In genomic region chrX:81070804-81071461, GRCm38 (mm10) we compare ENCODE assay signal across 8 mouse cellular contexts. TPM values are rescaled to one million over a fixed set of nuclear protein-coding genes. Genes with fewer than 3 reads are reported as not detected.
A peak's percentile ranks its signal among the peaks of the same experiment; 100 is the strongest.
DNase-seq lines count a peak whose midpoint lies in the region; ATAC-seq and TF ChIP-seq lines count a peak whose summit lies in the region.

No protein-coding gene starts in this region.

- H3K9me3 ChIP-seq in ES-E14 (ENCODE audit: control insufficient read depth, insufficient read depth, low read depth, low read length) = no peaks in the 10 kb centered on the region
- H3K9me3 ChIP-seq in embryonic facial prominence, embryonic 12.5 days = no peaks in the 10 kb centered on the region
- H3K9me3 ChIP-seq in heart, embryonic 12.5 days (replicated peaks) = no peaks in the 10 kb centered on the region
- H3K9me3 ChIP-seq in limb, embryonic 11.5 days (ENCODE audit: control insufficient read depth, low read length) = no peaks in the 10 kb centered on the region

- peak overlapping the region; percentile 43 for H3K4me2 ChIP-seq in embryonic facial prominence, embryonic 12.5 days (replicated peaks)
- peak overlapping the region; percentile 70 for H3K4me2 ChIP-seq in heart, embryonic 12.5 days
- H3K4me2 ChIP-seq in limb, embryonic 11.5 days (ENCODE audit: low read depth, severe bottlenecking) = peak overlapping the region; percentile 36
- H3K4me2 ChIP-seq in myocyte (ENCODE audit: low read depth) = peak overlapping the region; percentile 32

- peak; percentile 14 for ATAC-seq in frontal cortex, adult (ENCODE audit: low TSS enrichment)
- ATAC-seq in embryonic facial prominence, embryonic 12.5 days (ENCODE audit: insufficient number of reproducible peaks, insufficient read depth, low FRiP score, low TSS enrichment) = peak; percentile 80
- ATAC-seq in heart, embryonic 12.5 days (ENCODE audit: insufficient number of reproducible peaks, low FRiP score) = peak; percentile 36; the same call in 1 of the 2 replicates
- peak; percentile 63 for ATAC-seq in limb, embryonic 11.5 days (ENCODE audit: insufficient number of reproducible peaks, low FRiP score, low TSS enrichment, low read depth)

- WGBS in embryonic facial prominence, embryonic 12.5 days = 10% methylated on average over 36 of the region's 45 CpGs
- 7% methylated on average over 42 of the region's 45 CpGs for WGBS in heart, embryonic 12.5 days
- WGBS in limb, embryonic 11.5 days = 11% methylated on average over 42 of the region's 45 CpGs

- in situ Hi-C loops in ES-E14 (cut with MboI; ENCODE audit: low sequenced_read_pairs in 2 of 2, unreplicated experiment in 2 of 2) = no loop called here

- H3ac ChIP-seq in myocyte (ENCODE audit: control insufficient read depth, insufficient read length) = peak overlapping the region; percentile 32

- H3K27ac ChIP-seq in ES-E14 (ENCODE audit: insufficient read depth, low read depth, low read length, poor library complexity, severe bottlenecking) = peak overlapping the region; percentile 2; the same call in 1 of the 2 replicates
- peak overlapping the region; percentile 86 for H3K27ac ChIP-seq in embryonic facial prominence, embryonic 12.5 days
- peak overlapping the region; percentile 90 for H3K27ac ChIP-seq in heart, embryonic 12.5 days (ENCODE audit: poor library complexity, severe bottlenecking)
- H3K27ac ChIP-seq in limb, embryonic 11.5 days (replicated peaks; ENCODE audit: low read depth, low read length) = peak overlapping the region; percentile 62

- no peak for DNase-seq in frontal cortex, postnatal 25 days (ENCODE audit: low spot score in 2 of 2)
- no peak for DNase-seq in ES-E14 (ENCODE audit: low read depth, low spot score)
- peak; percentile 62 for DNase-seq in limb, embryonic 11.5 days (ENCODE audit: low spot score)
- DNase-seq in c-Kit-positive CD71-positive TER-119-positive erythroid progenitor cells, embryonic 14.5 days (ENCODE audit: low spot score) = no peak

- H3K9ac ChIP-seq in ES-E14 (ENCODE audit: insufficient read depth, low read depth, low read length, poor library complexity, severe bottlenecking) = peak overlapping the region; percentile 87
- H3K9ac ChIP-seq in embryonic facial prominence, embryonic 12.5 days = peak overlapping the region; percentile 60
- H3K9ac ChIP-seq in heart, embryonic 12.5 days = peak overlapping the region; percentile 78
- peak overlapping the region; percentile 70 for H3K9ac ChIP-seq in limb, embryonic 11.5 days (ENCODE audit: low read length)

- H3K36me3 ChIP-seq in ES-E14 (ENCODE audit: control insufficient read depth, insufficient read depth, low read length, poor library complexity, severe bottlenecking) (no peaks in the 10 kb centered on the region), myocyte (ENCODE audit: control insufficient read depth, insufficient read depth) (no peaks in the 10 kb centered on the region)
- H3K36me3 ChIP-seq in embryonic facial prominence, embryonic 12.5 days = no peaks in the 10 kb centered on the region
- no peaks in the 10 kb centered on the region for H3K36me3 ChIP-seq in heart, embryonic 12.5 days
- no peaks in the 10 kb centered on the region for H3K36me3 ChIP-seq in limb, embryonic 11.5 days (ENCODE audit: control insufficient read depth, insufficient read depth, low read length)

- peaks cover 50% of the 10 kb centered on the region for H3K79me2 ChIP-seq in myocyte (ENCODE audit: control insufficient read depth, insufficient read depth)

- no peaks in the 10 kb centered on the region for H3K4me1 ChIP-seq in ES-E14 (ENCODE audit: control insufficient read depth in 2 of 2, insufficient read depth in 2 of 2, low read length in 2 of 2, poor library complexity in 1 of 2)
- no peaks in the 10 kb centered on the region for H3K4me1 ChIP-seq in embryonic facial prominence, embryonic 12.5 days
- H3K4me1 ChIP-seq in heart, embryonic 12.5 days (replicated peaks) = no peaks in the 10 kb centered on the region
- H3K4me1 ChIP-seq in limb, embryonic 11.5 days (ENCODE audit: control insufficient read depth, insufficient read depth, low read length) = no peaks in the 10 kb centered on the region

- H3K27me3 ChIP-seq in embryonic facial prominence, embryonic 12.5 days = no peaks in the 10 kb centered on the region
- no peaks in the 10 kb centered on the region for H3K27me3 ChIP-seq in heart, embryonic 12.5 days (replicated peaks)
- no peaks in the 10 kb centered on the region for H3K27me3 ChIP-seq in limb, embryonic 11.5 days (ENCODE audit: control insufficient read depth, insufficient read depth, low read length)
- no peaks in the 10 kb centered on the region for H3K27me3 ChIP-seq in myocyte (ENCODE audit: control insufficient read depth, insufficient read depth, insufficient read length)

- no peak for TF ChIP-seq POLR2A in myocyte (IDR thresholded peaks at IDR 0.05; ENCODE audit: insufficient read length, low read depth)

- H3K4me3 ChIP-seq in ES-E14 (ENCODE audit: insufficient read depth in 1 of 2, low read depth in 1 of 2, low read length in 2 of 2, poor library complexity in 1 of 2, severe bottlenecking in 1 of 2) = peak overlapping the region; percentile 78 to 84
- peak overlapping the region; percentile 55 for H3K4me3 ChIP-seq in embryonic facial prominence, embryonic 12.5 days
- peak overlapping the region; percentile 78 for H3K4me3 ChIP-seq in heart, embryonic 12.5 days
- H3K4me3 ChIP-seq in limb, embryonic 11.5 days (ENCODE audit: low read depth, low read length) = peak overlapping the region; percentile 54
- H3K4me3 ChIP-seq in myocyte = peak overlapping the region; percentile 79

TF ChIP-seq in ES-E14, 5 proteins besides CTCF, POLR2A, EP300 and RAD21:
- TF ChIP-seq HCFC1 (IDR thresholded peaks at IDR 0.05; ENCODE audit: borderline replicate concordance, insufficient read depth, low read length) (no peak), CHD2 (IDR thresholded peaks at IDR 0.05; ENCODE audit: low read depth, low read length) (no peak), ZNF384 (IDR thresholded peaks at IDR 0.05; ENCODE audit: low read depth, low read length) (no peak), ZC3H11A (IDR thresholded peaks at IDR 0.05; ENCODE audit: borderline replicate concordance, low read depth, low read length) (no peak), MAFK (IDR thresholded peaks at IDR 0.05; ENCODE audit: insufficient read depth, low read depth, low read length) (no peak)

TF ChIP-seq in myocyte, 11 proteins besides CTCF, POLR2A, EP300 and RAD21:
- TF ChIP-seq POLR2AphosphoS2 (IDR thresholded peaks at IDR 0.05; ENCODE audit: insufficient read length, low read depth) (no peak), MYOG (IDR thresholded peaks at IDR 0.05; ENCODE audit: control insufficient read depth in 1 of 3, insufficient read depth in 1 of 3, insufficient read length in 2 of 3, low read depth in 2 of 3) (no peak), SRF (IDR thresholded peaks at IDR 0.05; ENCODE audit: control insufficient read depth, insufficient read length, low read depth) (no peak), TCF3 (IDR thresholded peaks at IDR 0.05; ENCODE audit: insufficient read length, low read depth) (no peak), MYOD1 (IDR thresholded peaks at IDR 0.05; ENCODE audit: control insufficient read depth in 1 of 3, insufficient read length in 2 of 3, low read depth in 2 of 3) (no peak), USF1 (IDR thresholded peaks at IDR 0.05; ENCODE audit: low read depth) (no peak), CEBPB (IDR thresholded peaks at IDR 0.05; ENCODE audit: insufficient read depth, poor library complexity, severe bottlenecking) (no peak), MAX (IDR thresholded peaks at IDR 0.05; ENCODE audit: low read depth) (no peak), TCF12 (IDR thresholded peaks at IDR 0.05; ENCODE audit: insufficient read depth, poor library complexity, severe bottlenecking) (no peak)

RNA-seq across cellular contexts. Expression of gene Tmem47, which starts 0.4 kb away (rescaled TPM):
- 26.5 and 31.4 TPM in 2 replicates for total RNA-seq in ES-E14 (2012; rRNA removed)
- polyA plus RNA-seq in embryonic facial prominence, embryonic 12.5 days (2016; fragmentation: Nextera tagmentation; extraction: Ambion mirVana) = 16.9 and 18.6 TPM in 2 replicates
- polyA plus RNA-seq in heart, embryonic 12.5 days (2016; fragmentation: Nextera tagmentation; extraction: Ambion mirVana) = 25.4 and 27.0 TPM in 2 replicates
- polyA plus RNA-seq in limb, embryonic 11.5 days (2014; fragmentation: Nextera tagmentation; extraction: Ambion mirVana) = 36.2 and 41.5 TPM in 2 replicates
- 18.4 TPM for polyA plus RNA-seq in myocyte (2012; fragmentation: generic; extraction: Trizol)

Comparison
In these comparisons a context has a peak if more than half of its experiments do, and no peak if none do; other contexts are left out.
1. ATAC-seq: peak in every context shown above with its lines; median percentile 80 in embryonic facial prominence, embryonic 12.5 days; 63 in limb, embryonic 11.5 days; 36 in heart, embryonic 12.5 days; 14 in frontal cortex, adult.
2. H3K27ac ChIP-seq: peak in every context shown above with its lines; median percentile 90 in heart, embryonic 12.5 days; 86 in embryonic facial prominence, embryonic 12.5 days; 62 in limb, embryonic 11.5 days; 2 in ES-E14.